Mouse (Mus musculus) liver, postnatal 0 days (tissue): ENCODE results near the gene Gpatch8. TPM values are rescaled to one million over a fixed set of nuclear protein-coding genes. Genes with fewer than 3 reads are reported as not detected.

ENCODE experiments used
- ATAC-seq: fragments of 200-750 bp; cut with Nextera tagmentation; 2 replicates; pipeline ENCODE4 v1.8.0; 2017; ENCODE audit warnings: mild to moderate bottlenecking, moderate library complexity
- DNase-seq: peaks from one replicate; pipeline ENCODE4 v3.0.0-alpha.2; 2016
- H3K27ac ChIP-seq: fragments of 300-500 bp; sonication (generic); 2 replicates; pipeline ENCODE4 v1.5.1; 2014; ENCODE audit warnings: antibody characterized with exemption, moderate library complexity, mild to moderate bottlenecking, low read depth
- H3K27me3 ChIP-seq: fragments of 300-500 bp; sonication (generic); 2 replicates; pipeline ENCODE4 v1.6.1; 2014; ENCODE audit warnings: low read length, control low read depth, mixed read lengths; ENCODE audit not compliant: insufficient read depth
- H3K36me3 ChIP-seq: fragments of 300-500 bp; sonication (generic); replicated peaks from 2 replicates; pipeline ENCODE4 v1.6.1; 2014; ENCODE audit warnings: mild to moderate bottlenecking, control low read depth, low read length, moderate library complexity, mixed read lengths; ENCODE audit not compliant: insufficient read depth
- H3K4me1 ChIP-seq: fragments of 300-500 bp; sonication (generic); 2 replicates; pipeline ENCODE4 v1.6.1; 2014; ENCODE audit warnings: antibody characterized with exemption, mild to moderate bottlenecking, control low read depth; ENCODE audit not compliant: insufficient read depth
- H3K4me2 ChIP-seq: fragments of 300-500 bp; sonication (generic); 2 replicates; pipeline ENCODE4 v1.6.1; 2014; ENCODE audit warnings: low read depth, mild to moderate bottlenecking, low read length, moderate library complexity, mixed read lengths
- H3K4me3 ChIP-seq: fragments of 300-500 bp; sonication (generic); 2 replicates; pipeline ENCODE4 v1.5.1; 2014; ENCODE audit warnings: low read depth, low read length
- H3K9ac ChIP-seq: fragments of 300-500 bp; sonication (generic); replicated peaks from 2 replicates; pipeline ENCODE4 v1.6.1; 2014; ENCODE audit warnings: mild to moderate bottlenecking, moderate library complexity
- H3K9me3 ChIP-seq: fragments of 300-500 bp; sonication (generic); 2 replicates; pipeline ENCODE4 v1.6.1; 2016; ENCODE audit warnings: mild to moderate bottlenecking, control low read depth, low read length, mixed read lengths
- CTCF ChIP-seq: sonication (generic); IDR thresholded peaks from 2 replicates; pipeline ENCODE4 v1.5.1; 2016; ENCODE audit warnings: antibody characterized with exemption, low read depth
- EP300 ChIP-seq: IDR thresholded peaks from 2 replicates; pipeline ENCODE4 v1.6.1; 2016; ENCODE audit warnings: antibody characterized with exemption, low read depth, mild to moderate bottlenecking
- WGBS: fragments of 180-500 bp; shearing (Covaris S2); extraction: QIAGEN DNeasy Blood & Tissue Kit; methylation state at CpG from one replicate; pipeline ENCODE4 v1.1.7; 2014; ENCODE audit not compliant: insufficient replicate concordance; 5-methylcytosine and 5-hydroxymethylcytosine counted together
- polyA plus RNA-seq: library from polyadenylated mRNA; unstranded; fragments of >200 nt; fragmentation: Nextera tagmentation; extraction: Ambion mirVana; gene quantifications from 2 replicates; pipeline ENCODE4 v1.2.1, GENCODE M21; 2015

The Gpatch8 gene
- polyA plus RNA-seq, 1 experiment from 2014 or later: 12.2 TPM

- peak overlapping the region; percentile 34 for H3K4me3 ChIP-seq
- H3K4me1 ChIP-seq: peaks cover 18% of the 10 kb centered on the region
- H3K9ac ChIP-seq: no peak overlapping the region; the same call in 1 of the 2 replicates
- peak overlapping the region; percentile 61 for H3K4me2 ChIP-seq
- 25% methylated on average over 16 of the region's 16 CpGs for WGBS
- DNase-seq: peak; percentile 64
- ATAC-seq: peak; percentile 14; the same call in 1 of the 2 replicates
- H3K36me3 ChIP-seq: peaks cover 18% of the 10 kb centered on the region
- H3K27me3 ChIP-seq: peaks cover 4% of the 10 kb centered on the region; the same call in 1 of the 2 replicates
- TF ChIP-seq EP300: no peak
- no peak for TF ChIP-seq CTCF
- H3K27ac ChIP-seq: peak overlapping the region; percentile 82
- H3K9me3 ChIP-seq: no peaks in the 10 kb centered on the region
These were observed 123.9 kb downstream of the Gpatch8 start for GRCm38 (mm10) chr11:102432115-102432843.

GRCm38 (mm10) chr11:102431728-102432114 is 124.5 kb downstream of the Gpatch8 start:
- Histone ChIP-seq H3K4me1 (peaks cover 18% of the 10 kb centered on the region), H3K27me3 (no peaks in the 10 kb centered on the region), H3K36me3 (peaks cover 18% of the 10 kb centered on the region), H3K4me3 (peak overlapping the region; percentile 34), H3K4me2 (peak overlapping the region; percentile 61), H3K9me3 (no peaks in the 10 kb centered on the region), H3K9ac (no peak overlapping the region), H3K27ac (peak overlapping the region; percentile 82)
- WGBS: 66% methylated on average over 3 of the region's 3 CpGs
- no peak for DNase-seq
- no peak for TF ChIP-seq EP300
- ATAC-seq: no peak

GRCm38 (mm10) chr11:102431018-102431645 is 125.1 kb downstream of the Gpatch8 start:
- peak; percentile 84 for DNase-seq
- Histone ChIP-seq H3K4me3 (peak overlapping the region; percentile 83), H3K27me3 (no peaks in the 10 kb centered on the region), H3K4me1 (peaks cover 18% of the 10 kb centered on the region), H3K4me2 (peak overlapping the region; percentile 99), H3K36me3 (peaks cover 17% of the 10 kb centered on the region), H3K27ac (peak overlapping the region; percentile 88), H3K9ac (peak overlapping the region; percentile 82), H3K9me3 (no peaks in the 10 kb centered on the region)
- TF ChIP-seq EP300 (no peak), CTCF (peak; percentile 87)
- peak; percentile 26 for ATAC-seq
- 0% methylated on average over 7 of the region's 7 CpGs for WGBS

GRCm38 (mm10) chr11:102430121-102431017 is 125.8 kb downstream of the Gpatch8 start, which contains the start of gene Grn:
Gene Grn, plus strand, starts transcription at chr11:102430315.
- DNase-seq: peak; percentile 85
- no peaks in the 10 kb centered on the region for H3K9me3 ChIP-seq
- H3K27ac ChIP-seq: peak within 1 kb of the TSS; percentile 88
- peak within 1 kb of the TSS; percentile 83 for H3K4me3 ChIP-seq
- TF ChIP-seq CTCF: no peak
- TF ChIP-seq EP300: 0 out of 2 replicates have a peak, but pooled peaks have one; percentile 19
- peaks cover 10% of the 10 kb centered on the region for H3K36me3 ChIP-seq
- H3K4me1 ChIP-seq: peaks cover 18% of the 10 kb centered on the region
- no peaks in the 10 kb centered on the region for H3K27me3 ChIP-seq
- peak within 1 kb of the TSS; percentile 99 for H3K4me2 ChIP-seq
- under 1% methylated on average over 29 of the region's 29 CpGs for WGBS
- peak; percentile 86 for ATAC-seq
- H3K9ac ChIP-seq: peak within 1 kb of the TSS; percentile 82

GRCm38 (mm10) chr11:102429551-102429950 is 126.6 kb downstream of the Gpatch8 start:
- WGBS: 16% methylated on average over 3 of the region's 3 CpGs
- peak overlapping the region; percentile 82 for H3K9ac ChIP-seq
- DNase-seq: no peak
- H3K4me1 ChIP-seq: peaks cover 18% of the 10 kb centered on the region
- no peaks in the 10 kb centered on the region for H3K27me3 ChIP-seq
- no peak for ATAC-seq
- H3K36me3 ChIP-seq: peaks cover 2% of the 10 kb centered on the region; the same call in 1 of the 2 replicates
- H3K9me3 ChIP-seq: no peaks in the 10 kb centered on the region
- no peak for TF ChIP-seq CTCF
- no peak for TF ChIP-seq EP300
- peak overlapping the region; percentile 99 for H3K4me2 ChIP-seq
- peak overlapping the region; percentile 88 for H3K27ac ChIP-seq
- H3K4me3 ChIP-seq: peak overlapping the region; percentile 83
